Comparison of ENCODE assay signal across 17 mouse cellular contexts in the genomic region with DNA sequence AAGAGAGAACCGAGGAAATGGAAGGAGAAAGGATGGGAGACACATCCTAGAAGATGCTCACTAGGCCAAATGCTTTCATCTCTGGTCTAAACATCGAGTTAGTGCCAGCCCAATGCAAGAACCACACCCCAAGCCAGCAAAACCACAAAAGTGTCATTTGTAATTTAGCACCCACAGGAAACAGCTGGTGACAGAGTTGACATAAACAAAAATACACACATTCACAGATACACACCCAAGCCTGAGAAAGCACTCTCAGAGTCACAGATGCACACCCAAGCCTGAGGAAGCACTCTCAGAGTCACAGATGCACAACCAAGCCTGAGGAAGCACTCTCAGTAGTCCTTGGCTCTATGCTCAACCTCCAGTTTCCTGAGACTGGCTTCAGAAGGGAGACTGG. TPM values are rescaled to one million over a fixed set of nuclear protein-coding genes. Genes with fewer than 3 reads are reported as not detected.
DNase-seq lines count a peak whose midpoint lies in the region; ATAC-seq and TF ChIP-seq lines count a peak whose summit lies in the region.
"Had no signal": no experiment of that assay in that cellular context is flagged by ENCODE, and none has a peak within 500 bp of the region (broad histone marks: within the 10 kb centered on the region; RNA-seq: fewer than 3 reads in every experiment).

No protein-coding gene starts in this region.

- 9% methylated on average over 2 of the region's 2 CpGs for WGBS in thymus, adult 2 months

- no peak for TF ChIP-seq CTCF in thymus, adult 2 months (IDR thresholded peaks at IDR 0.05; ENCODE audit: borderline replicate concordance, control insufficient read depth, extremely low read depth, insufficient read depth, low read length, poor library complexity)

- no peak for DNase-seq in thymus, adult 2 months
- DNase-seq in thymus, adult 18-20 months = no peak
- DNase-seq in CD8-positive naive resting alpha-beta T cell, adult 2 months (ENCODE audit: low read depth in 2 of 2, low spot score in 2 of 2) = peak; percentile 35 to 56
- DNase-seq in layer of hippocampus, adult 18-20 months (ENCODE audit: low spot score in 2 of 2) = no peak
- DNase-seq in cerebellum, postnatal 14 days = no peak
- DNase-seq in heart, adult 8-10 months (ENCODE audit: low spot score) = no peak
- DNase-seq: adrenal gland, postnatal 25 days; cerebellum, postnatal 10 days; kidney, postnatal 25 days; liver; lung, embryonic 14.5 days; spleen, adult 18-20 months had no signal

- H3K4me3 ChIP-seq in thymus, adult 2 months (ENCODE audit: control insufficient read depth, insufficient read depth, low read length) = no peak overlapping the region
- H3K4me3 ChIP-seq: embryonic facial prominence, embryonic 15.5 days; forebrain, embryonic 13.5 days; heart, embryonic 15.5 days had no signal

- H3K27me3 ChIP-seq in thymus, adult 2 months (ENCODE audit: control insufficient read depth, insufficient read depth, low read length) = no peaks in the 10 kb centered on the region
- H3K27me3 ChIP-seq: embryonic facial prominence, embryonic 15.5 days; forebrain, embryonic 13.5 days; heart, embryonic 15.5 days had no signal

- H3K36me3 ChIP-seq in thymus, adult 2 months (ENCODE audit: control insufficient read depth, insufficient read depth, low read length) = no peaks in the 10 kb centered on the region
- H3K36me3 ChIP-seq: embryonic facial prominence, embryonic 15.5 days; heart, embryonic 15.5 days had no signal

- ATAC-seq in inflammation-experienced regulatory T-cells, adult 6 months = peak; percentile 57
- ATAC-seq: forebrain, embryonic 13.5 days; intestine, embryonic 16.5 days had no signal

- no peak for TF ChIP-seq POLR2A in thymus, adult 2 months (IDR thresholded peaks at IDR 0.05; ENCODE audit: control insufficient read depth, extremely low read depth, insufficient read depth, low read length, poor library complexity)

- H3K4me1 ChIP-seq in thymus, adult 2 months (replicated peaks; ENCODE audit: control insufficient read depth, insufficient read depth, low read length) = peaks cover 19% of the 10 kb centered on the region
- H3K4me1 ChIP-seq: embryonic facial prominence, embryonic 15.5 days; forebrain, embryonic 13.5 days; heart, embryonic 15.5 days had no signal

- peak overlapping the region; percentile 14 for H3K27ac ChIP-seq in thymus, adult 2 months (ENCODE audit: control insufficient read depth, insufficient read depth, low read length)
- H3K27ac ChIP-seq: embryonic facial prominence, embryonic 15.5 days; forebrain, embryonic 13.5 days; heart, embryonic 15.5 days had no signal

RNA-seq across cellular contexts. Expression of a gene that starts 15.1 kb away (rescaled TPM):
- polyA plus RNA-seq in thymus, adult 2 months (2012; rRNA removed) = 63.4 and 67.2 TPM in 2 replicates
- polyA plus RNA-seq in inflammation-experienced regulatory T-cells, adult 6 months (2017; shearing (Covaris generic)) = 10 to 100 TPM; 43.2 to 56.9 (median 48.7) TPM
- total RNA-seq in layer of hippocampus, adult 18-20 months (2021) = 100 to 1,000 TPM in 1 of 2 experiments, 10 to 100 TPM in 1; 87.8 to 105 TPM
- 10 to 100 TPM; 36.2 to 45.1 (median 40.6) TPM for total RNA-seq in heart, adult 8-10 months (2022)

RNA-seq across cellular contexts. Expression of a gene that starts 27.5 kb away (rescaled TPM):
- polyA plus RNA-seq in thymus, adult 2 months (2012; rRNA removed) = 70.3 and 81.3 TPM in 2 replicates
- 10 to 100 TPM; 13.2 to 16.6 (median 13.6) TPM for polyA plus RNA-seq in inflammation-experienced regulatory T-cells, adult 6 months (2017; shearing (Covaris generic))
- total RNA-seq in layer of hippocampus, adult 18-20 months (2021) = 100 to 1,000 TPM in 1 of 2 experiments, 10 to 100 TPM in 1; 93.5 to 106 TPM
- total RNA-seq in heart, adult 8-10 months (2022) = 10 to 100 TPM; 17.4 to 24.4 (median 23.0) TPM

RNA-seq across cellular contexts. Expression of a gene that starts 27.9 kb away (rescaled TPM):
- 10.7 and 12.3 TPM in 2 replicates for polyA plus RNA-seq in thymus, adult 2 months (2012; rRNA removed)
- polyA plus RNA-seq in inflammation-experienced regulatory T-cells, adult 6 months (2017; shearing (Covaris generic)) = 10 to 100 TPM; 23.0 to 25.8 (median 23.4) TPM
- total RNA-seq in layer of hippocampus, adult 18-20 months (2021) = 1 to 10 TPM; 1.7 to 2.2 TPM
- 10 to 100 TPM in 1 of 4 experiments, 1 to 10 TPM in 3; 6.2 to 14.1 (median 8.2) TPM for total RNA-seq in heart, adult 8-10 months (2022)

RNA-seq across cellular contexts. Expression of a gene that starts 43.2 kb away (rescaled TPM):
- 135 and 157 TPM in 2 replicates for polyA plus RNA-seq in thymus, adult 2 months (2012; rRNA removed)
- polyA plus RNA-seq in inflammation-experienced regulatory T-cells, adult 6 months (2017; shearing (Covaris generic)) = 100 to 1,000 TPM; 105 to 226 (median 130) TPM
- under 1 TPM; 0.25 to 0.30 TPM for total RNA-seq in layer of hippocampus, adult 18-20 months (2021)
- total RNA-seq in heart, adult 8-10 months (2022) = under 1 TPM; 0.38 to 0.57 (median 0.46) TPM
- polyA plus RNA-seq: lung, embryonic 14.5 days had no signal

RNA-seq across cellular contexts. Expression of a gene that starts 52.1 kb away (rescaled TPM):
- polyA plus RNA-seq in thymus, adult 2 months (2012; rRNA removed) = 30.4 and 31.6 TPM in 2 replicates
- polyA plus RNA-seq in inflammation-experienced regulatory T-cells, adult 6 months (2017; shearing (Covaris generic)) = 1 to 10 TPM; 3.3 to 6.8 (median 4.6) TPM
- total RNA-seq in layer of hippocampus, adult 18-20 months (2021) = 10 to 100 TPM; 22.4 TPM
- 1 to 10 TPM; 5.2 to 6.4 (median 5.8) TPM for total RNA-seq in heart, adult 8-10 months (2022)

Comparison
In these comparisons a context has a peak if more than half of its experiments do, and no peak if none do; other contexts are left out.
1. DNase-seq: peak in CD8-positive naive resting alpha-beta T cell, adult 2 months (2 of 2); none in thymus, adult 2 months (single experiment), thymus, adult 18-20 months (0 of 2), layer of hippocampus, adult 18-20 months (0 of 2), cerebellum, postnatal 14 days (0 of 2) and heart, adult 8-10 months (single experiment).